Mouse (Mus musculus): ENCODE data around the gene Cdk2ap2. TPM values are rescaled to one million over a fixed set of nuclear protein-coding genes. Genes with fewer than 3 reads are reported as not detected.

Gene Cdk2ap2
- total RNA-seq, 1 experiment = 39.6 TPM

GRCm38 (mm10) chr19:4126759-4127495, 29.9 kb downstream of the Cdk2ap2 start:
- in situ Hi-C loops (cut with MboI; ENCODE audit: low sequenced_read_pairs in 2 of 2, unreplicated experiment in 2 of 2) = no loop called here
- Histone ChIP-seq H3K4me3 (ENCODE audit: insufficient read depth in 1 of 2, low read depth in 1 of 2, low read length in 2 of 2, poor library complexity in 1 of 2, severe bottlenecking in 1 of 2) (peak overlapping the region; percentile 79 to 90), H3K9ac (ENCODE audit: insufficient read depth, low read depth, low read length, poor library complexity, severe bottlenecking) (peak overlapping the region; percentile 94; the same call in 1 of the 2 replicates), H3K4me1 (ENCODE audit: control insufficient read depth in 2 of 2, insufficient read depth in 2 of 2, low read length in 2 of 2, poor library complexity in 1 of 2) (peaks cover 0 to 6% of the 10 kb centered on the region in 2 experiments; a peak in 2 of 4 replicates), H3K27ac (ENCODE audit: insufficient read depth, low read depth, low read length, poor library complexity, severe bottlenecking) (no peak overlapping the region), H3K36me3 (ENCODE audit: control insufficient read depth, insufficient read depth, low read length, poor library complexity, severe bottlenecking) (peaks cover 16% of the 10 kb centered on the region; the same call in 1 of the 2 replicates), H3K9me3 (ENCODE audit: control insufficient read depth, insufficient read depth, low read depth, low read length) (no peaks in the 10 kb centered on the region)
- DNase-seq (ENCODE audit: low read depth, low spot score) = no peak
- TF ChIP-seq MAFK (IDR thresholded peaks at IDR 0.05; ENCODE audit: insufficient read depth, low read depth, low read length) (no peak), ZC3H11A (IDR thresholded peaks at IDR 0.05; ENCODE audit: borderline replicate concordance, low read depth, low read length) (no peak), CHD2 (IDR thresholded peaks at IDR 0.05; ENCODE audit: low read depth, low read length) (no peak), HCFC1 (IDR thresholded peaks at IDR 0.05; ENCODE audit: borderline replicate concordance, insufficient read depth, low read length) (no peak), ZNF384 (IDR thresholded peaks at IDR 0.05; ENCODE audit: low read depth, low read length) (no peak)

DNA sequence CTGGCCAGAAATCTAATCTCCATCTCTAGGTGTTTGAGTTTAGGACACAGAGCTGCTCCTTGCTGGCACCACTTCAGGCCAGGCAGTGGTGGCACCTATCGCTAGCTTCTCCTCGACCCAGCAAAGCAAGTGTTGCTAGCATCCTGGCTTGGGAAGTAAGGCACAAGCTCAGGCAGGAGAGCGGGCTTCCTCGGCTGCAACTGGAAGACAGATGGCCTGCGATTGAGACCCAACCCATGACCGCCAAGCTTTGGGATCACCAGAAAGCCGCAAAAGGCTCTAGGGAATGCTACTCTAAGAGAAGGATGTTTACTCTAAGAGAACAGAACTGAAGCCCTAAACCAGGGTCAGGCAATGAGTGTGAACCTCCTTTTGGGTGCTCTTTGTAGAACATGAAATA, 32.5 kb downstream of the Cdk2ap2 start:
- H3K4me3 ChIP-seq (ENCODE audit: insufficient read depth in 1 of 2, low read depth in 1 of 2, low read length in 2 of 2, poor library complexity in 1 of 2, severe bottlenecking in 1 of 2) = no peak overlapping the region
- peaks cover 0 to 6% of the 10 kb centered on the region in 2 experiments; a peak in 2 of 4 replicates for H3K4me1 ChIP-seq (ENCODE audit: control insufficient read depth in 2 of 2, insufficient read depth in 2 of 2, low read length in 2 of 2, poor library complexity in 1 of 2)
- no peak for TF ChIP-seq HCFC1 (IDR thresholded peaks at IDR 0.05; ENCODE audit: borderline replicate concordance, insufficient read depth, low read length)
- TF ChIP-seq CHD2 (IDR thresholded peaks at IDR 0.05; ENCODE audit: low read depth, low read length) = no peak
- no peak for TF ChIP-seq ZC3H11A (IDR thresholded peaks at IDR 0.05; ENCODE audit: borderline replicate concordance, low read depth, low read length)
- no peak for TF ChIP-seq MAFK (IDR thresholded peaks at IDR 0.05; ENCODE audit: insufficient read depth, low read depth, low read length)
- TF ChIP-seq ZNF384 (IDR thresholded peaks at IDR 0.05; ENCODE audit: low read depth, low read length) = no peak
- peaks cover 25% of the 10 kb centered on the region; the same call in 1 of the 2 replicates for H3K36me3 ChIP-seq (ENCODE audit: control insufficient read depth, insufficient read depth, low read length, poor library complexity, severe bottlenecking)
- H3K9me3 ChIP-seq (ENCODE audit: control insufficient read depth, insufficient read depth, low read depth, low read length) = no peaks in the 10 kb centered on the region
- in situ Hi-C loops (cut with MboI; ENCODE audit: low sequenced_read_pairs in 2 of 2, unreplicated experiment in 2 of 2) = no loop called here
- no peak overlapping the region for H3K9ac ChIP-seq (ENCODE audit: insufficient read depth, low read depth, low read length, poor library complexity, severe bottlenecking)
- no peak overlapping the region for H3K27ac ChIP-seq (ENCODE audit: insufficient read depth, low read depth, low read length, poor library complexity, severe bottlenecking)
- no peak for DNase-seq (ENCODE audit: low read depth, low spot score)

DNA sequence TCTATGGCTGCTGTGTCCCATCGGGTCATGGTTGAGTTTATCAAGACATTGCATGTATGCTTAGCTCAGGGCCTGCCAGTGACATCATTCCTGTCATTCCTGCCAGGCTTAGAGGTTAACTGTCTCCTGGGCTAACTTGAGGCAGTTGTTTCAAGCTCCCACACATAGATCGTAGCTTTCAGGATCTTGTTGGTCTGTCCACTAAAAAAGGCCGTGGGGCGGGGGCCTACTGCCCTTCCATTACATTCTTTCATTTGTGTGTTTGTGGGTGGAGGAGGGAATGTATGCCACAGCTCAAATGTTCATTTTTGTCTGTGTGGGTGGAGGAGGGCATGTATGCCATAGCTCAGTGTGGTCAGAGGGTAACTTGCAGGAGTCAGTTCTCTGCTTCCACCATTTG, 33.1 kb downstream of the Cdk2ap2 start:
- Histone ChIP-seq H3K36me3 (ENCODE audit: control insufficient read depth, insufficient read depth, low read length, poor library complexity, severe bottlenecking) (peaks cover 25% of the 10 kb centered on the region; the same call in 1 of the 2 replicates), H3K4me1 (ENCODE audit: control insufficient read depth in 2 of 2, insufficient read depth in 2 of 2, low read length in 2 of 2, poor library complexity in 1 of 2) (peaks cover 0 to 6% of the 10 kb centered on the region in 2 experiments; a peak in 2 of 4 replicates)

DNA sequence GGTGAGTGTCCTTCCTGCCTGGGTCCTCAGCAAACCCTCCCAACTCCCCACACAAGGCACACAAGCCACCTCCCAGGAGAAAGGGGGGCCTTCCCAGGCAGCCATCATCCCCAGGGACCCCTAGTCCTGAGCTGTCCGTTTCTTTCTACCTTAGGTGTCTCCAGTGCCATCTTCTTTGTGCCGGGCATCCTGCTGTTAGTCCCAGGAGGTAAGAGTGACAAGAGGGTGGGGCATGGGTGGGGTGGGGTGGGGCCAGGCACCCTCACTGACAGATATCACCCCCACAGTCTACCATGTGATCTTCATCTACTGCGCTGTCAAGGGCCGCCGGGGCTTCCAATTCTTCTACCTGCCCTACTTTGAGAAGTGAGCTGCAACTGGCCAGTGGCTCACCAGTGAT, 34.1 kb downstream of the Cdk2ap2 start:
- H3K4me1 ChIP-seq (ENCODE audit: control insufficient read depth in 2 of 2, insufficient read depth in 2 of 2, low read length in 2 of 2, poor library complexity in 1 of 2) = peaks cover 0 to 9% of the 10 kb centered on the region in 2 experiments; a peak in 2 of 4 replicates
- H3K9me3 ChIP-seq (ENCODE audit: control insufficient read depth, insufficient read depth, low read depth, low read length) = no peaks in the 10 kb centered on the region
- H3K27ac ChIP-seq (ENCODE audit: insufficient read depth, low read depth, low read length, poor library complexity, severe bottlenecking) = no peak overlapping the region
- H3K4me3 ChIP-seq (ENCODE audit: insufficient read depth in 1 of 2, low read depth in 1 of 2, low read length in 2 of 2, poor library complexity in 1 of 2, severe bottlenecking in 1 of 2) = no peak overlapping the region
- H3K9ac ChIP-seq (ENCODE audit: insufficient read depth, low read depth, low read length, poor library complexity, severe bottlenecking) = no peak overlapping the region
- no peak for DNase-seq (ENCODE audit: low read depth, low spot score)
- H3K36me3 ChIP-seq (ENCODE audit: control insufficient read depth, insufficient read depth, low read length, poor library complexity, severe bottlenecking) = peaks cover 25% of the 10 kb centered on the region; the same call in 1 of the 2 replicates
- TF ChIP-seq CHD2 (IDR thresholded peaks at IDR 0.05; ENCODE audit: low read depth, low read length) (no peak), ZC3H11A (IDR thresholded peaks at IDR 0.05; ENCODE audit: borderline replicate concordance, low read depth, low read length) (no peak), MAFK (IDR thresholded peaks at IDR 0.05; ENCODE audit: insufficient read depth, low read depth, low read length) (no peak), HCFC1 (IDR thresholded peaks at IDR 0.05; ENCODE audit: borderline replicate concordance, insufficient read depth, low read length) (no peak), ZNF384 (IDR thresholded peaks at IDR 0.05; ENCODE audit: low read depth, low read length) (no peak)
- in situ Hi-C loops (cut with MboI; ENCODE audit: low sequenced_read_pairs in 2 of 2, unreplicated experiment in 2 of 2) = no loop called here

More for the DNA sequence above, 33.1 kb downstream of the Cdk2ap2 start:
- in situ Hi-C loops (cut with MboI; ENCODE audit: low sequenced_read_pairs in 2 of 2, unreplicated experiment in 2 of 2) = no loop called here
- Histone ChIP-seq H3K4me3 (ENCODE audit: insufficient read depth in 1 of 2, low read depth in 1 of 2, low read length in 2 of 2, poor library complexity in 1 of 2, severe bottlenecking in 1 of 2) (no peak overlapping the region), H3K27ac (ENCODE audit: insufficient read depth, low read depth, low read length, poor library complexity, severe bottlenecking) (no peak overlapping the region), H3K9me3 (ENCODE audit: control insufficient read depth, insufficient read depth, low read depth, low read length) (no peaks in the 10 kb centered on the region), H3K9ac (ENCODE audit: insufficient read depth, low read depth, low read length, poor library complexity, severe bottlenecking) (no peak overlapping the region)
- TF ChIP-seq MAFK (IDR thresholded peaks at IDR 0.05; ENCODE audit: insufficient read depth, low read depth, low read length) = no peak
- TF ChIP-seq CHD2 (IDR thresholded peaks at IDR 0.05; ENCODE audit: low read depth, low read length) = no peak
- TF ChIP-seq HCFC1 (IDR thresholded peaks at IDR 0.05; ENCODE audit: borderline replicate concordance, insufficient read depth, low read length) = no peak
- no peak for TF ChIP-seq ZNF384 (IDR thresholded peaks at IDR 0.05; ENCODE audit: low read depth, low read length)
- no peak for TF ChIP-seq ZC3H11A (IDR thresholded peaks at IDR 0.05; ENCODE audit: borderline replicate concordance, low read depth, low read length)
- DNase-seq (ENCODE audit: low read depth, low spot score) = no peak

Measured in ES-E14 (cell line).